Mouse (Mus musculus) limb, embryonic 14.5 days (tissue): ENCODE results near the gene Dennd5b. TPM values are rescaled to one million over a fixed set of nuclear protein-coding genes. Genes with fewer than 3 reads are reported as not detected.

Experiments
- ATAC-seq: fragments of 200-750 bp; cut with Nextera tagmentation; 2 replicates; pipeline ENCODE4 v1.8.0; 2017; ENCODE audit warnings: low read depth, moderate number of reproducible peaks, moderate TSS enrichment; ENCODE audit not compliant: low FRiP score
- DNase-seq: peaks from one replicate; pipeline ENCODE4 v3.0.0-alpha.2; 2015; ENCODE audit warnings: low spot score
- H3K27ac ChIP-seq: fragments of 300-500 bp; sonication (generic); replicated peaks from 2 replicates; pipeline ENCODE4 v1.5.1; 2014; ENCODE audit warnings: low read depth, mild to moderate bottlenecking, low read length, moderate library complexity, mixed read lengths
- H3K27me3 ChIP-seq: fragments of 300-500 bp; sonication (generic); 2 replicates; pipeline ENCODE4 v1.6.1; 2014; ENCODE audit warnings: low read length, mixed read lengths; ENCODE audit not compliant: control insufficient read depth, insufficient read depth
- H3K36me3 ChIP-seq: fragments of 300-500 bp; sonication (generic); 2 replicates; pipeline ENCODE4 v1.6.1; 2014; ENCODE audit warnings: mild to moderate bottlenecking, low read length, moderate library complexity, mixed read lengths; ENCODE audit not compliant: control insufficient read depth, insufficient read depth
- H3K4me1 ChIP-seq: fragments of 300-500 bp; sonication (generic); 2 replicates; pipeline ENCODE4 v1.6.1; 2014; ENCODE audit warnings: antibody characterized with exemption, low read length, mixed read lengths; ENCODE audit not compliant: control insufficient read depth, insufficient read depth
- H3K4me2 ChIP-seq: fragments of 300-500 bp; sonication (generic); replicated peaks from 2 replicates; pipeline ENCODE4 v1.6.1; 2014; ENCODE audit warnings: low read depth, mild to moderate bottlenecking, low read length, moderate library complexity; ENCODE audit not compliant: severe bottlenecking
- H3K4me3 ChIP-seq: fragments of 300-500 bp; sonication (generic); replicated peaks from 2 replicates; pipeline ENCODE4 v1.5.1; 2014; ENCODE audit warnings: low read length
- H3K9ac ChIP-seq: fragments of 300-500 bp; sonication (generic); 2 replicates; pipeline ENCODE4 v1.6.1; 2014; ENCODE audit warnings: mild to moderate bottlenecking, low read depth, low read length, moderate library complexity; ENCODE audit not compliant: severe bottlenecking
- H3K9me3 ChIP-seq: fragments of 300-500 bp; sonication (generic); 2 replicates; pipeline ENCODE4 v1.6.1; 2016; ENCODE audit warnings: low read length; ENCODE audit not compliant: control insufficient read depth
- POLR2A ChIP-seq: fragments of 200-500 bp; IDR thresholded peaks from 2 replicates; pipeline ENCODE4 v1.8.0; 2012; ENCODE audit warnings: inconsistent platforms, mild to moderate bottlenecking, moderate library complexity, borderline replicate concordance; ENCODE audit not compliant: insufficient read depth, insufficient read length; ENCODE audit errors: extremely low read depth
- WGBS: fragments of 180-500 bp; shearing (Covaris S2); extraction: QIAGEN DNeasy Blood & Tissue Kit; methylation state at CpG from one replicate; pipeline ENCODE4 v1.1.7; 2014; 5-methylcytosine and 5-hydroxymethylcytosine counted together
- polyA plus RNA-seq, 2 experiments: library from polyadenylated mRNA; depleted of rRNA in 1 of 2; stranded (reverse) in 1 of 2; unstranded in 1 of 2; fragments of >200 nt; fragmentation: Nextera tagmentation in 1 of 2; extraction: Ambion mirVana in 1 of 2; gene quantifications; 2 replicates each; pipeline versions ENCODE4 v1.2.1 to v1.2.3; 2012 to 2014

The Dennd5b gene
- polyA plus RNA-seq, 2 experiments, result 4.8 to 6.6 TPM

- H3K9me3 ChIP-seq, result no peaks in the 10 kb centered on the region
- no peaks in the 10 kb centered on the region for H3K4me1 ChIP-seq
- no peak for ATAC-seq
- WGBS, result 91% methylated on average over 4 of the region's 4 CpGs
- DNase-seq, result no peak
- H3K27me3 ChIP-seq, result no peaks in the 10 kb centered on the region
- H3K9ac ChIP-seq, result no peak overlapping the region
- no peak overlapping the region for H3K4me3 ChIP-seq
- H3K4me2 ChIP-seq, result no peak overlapping the region
- 0 out of 2 replicates have a peak, but pooled peaks cover 4% of the 10 kb centered on the region for H3K36me3 ChIP-seq
- H3K27ac ChIP-seq, result no peak overlapping the region
- TF ChIP-seq POLR2A, result no peak
These were observed 27.6 kb downstream of the Dennd5b start for GRCm38 (mm10) chr6:149073854-149074253.

- H3K9me3 ChIP-seq, result no peaks in the 10 kb centered on the region
- no peaks in the 10 kb centered on the region for H3K27me3 ChIP-seq
- 61% methylated on average over 3 of the region's 3 CpGs for WGBS
- no peak overlapping the region for H3K4me2 ChIP-seq
- peaks cover 10% of the 10 kb centered on the region; the same call in 1 of the 2 replicates for H3K36me3 ChIP-seq
- no peak overlapping the region for H3K4me3 ChIP-seq
- no peak for TF ChIP-seq POLR2A
- no peak for ATAC-seq
- no peak overlapping the region for H3K27ac ChIP-seq
- H3K9ac ChIP-seq, result no peak overlapping the region
- no peaks in the 10 kb centered on the region for H3K4me1 ChIP-seq
- peak; percentile 55 for DNase-seq
These were observed 28.6 kb downstream of the Dennd5b start for GRCm38 (mm10) chr6:149072873-149073272.

- Histone ChIP-seq H3K27ac (no peak overlapping the region), H3K4me3 (no peak overlapping the region), H3K9me3 (no peaks in the 10 kb centered on the region), H3K4me2 (no peak overlapping the region), H3K9ac (no peak overlapping the region), H3K36me3 (peaks cover 10% of the 10 kb centered on the region; the same call in 1 of the 2 replicates), H3K4me1 (no peaks in the 10 kb centered on the region), H3K27me3 (no peaks in the 10 kb centered on the region)
- ATAC-seq (no peak), DNase-seq (no peak)
- 91% methylated on average over 4 of the region's 4 CpGs for WGBS
- TF ChIP-seq POLR2A, result no peak
These were observed 30.8 kb downstream of the Dennd5b start for GRCm38 (mm10) chr6:149070592-149071124.

GRCm38 (mm10) chr6:149063382-149063781 lies 38.1 kb downstream of the Dennd5b start:
- no peak for TF ChIP-seq POLR2A
- DNase-seq (no peak), ATAC-seq (no peak)
- Histone ChIP-seq H3K27ac (no peak overlapping the region), H3K36me3 (peaks cover 4% of the 10 kb centered on the region; the same call in 1 of the 2 replicates), H3K4me3 (no peak overlapping the region), H3K9me3 (no peaks in the 10 kb centered on the region), H3K4me2 (no peak overlapping the region), H3K9ac (no peak overlapping the region), H3K4me1 (no peaks in the 10 kb centered on the region), H3K27me3 (no peaks in the 10 kb centered on the region)

GRCm38 (mm10) chr6:149060670-149061387 lies 40.7 kb downstream of the Dennd5b start:
- no peaks in the 10 kb centered on the region for H3K27me3 ChIP-seq
- H3K9me3 ChIP-seq, result no peaks in the 10 kb centered on the region
- ATAC-seq, result no peak
- no peak overlapping the region for H3K4me2 ChIP-seq
- H3K9ac ChIP-seq, result no peak overlapping the region
- TF ChIP-seq POLR2A, result no peak
- H3K27ac ChIP-seq, result no peak overlapping the region
- H3K4me3 ChIP-seq, result no peak overlapping the region
- WGBS, result 78% methylated on average over 5 of the region's 5 CpGs
- no peaks in the 10 kb centered on the region for H3K4me1 ChIP-seq
- no peak for DNase-seq
- no peaks in the 10 kb centered on the region for H3K36me3 ChIP-seq

GRCm38 (mm10) chr6:149057947-149058391 lies 43.5 kb downstream of the Dennd5b start:
- no peak overlapping the region for H3K9ac ChIP-seq
- no peak overlapping the region for H3K4me3 ChIP-seq
- no peak for TF ChIP-seq POLR2A
- H3K4me2 ChIP-seq, result no peak overlapping the region
- ATAC-seq (no peak), DNase-seq (no peak)
- no peaks in the 10 kb centered on the region for H3K36me3 ChIP-seq
- no peaks in the 10 kb centered on the region for H3K4me1 ChIP-seq
- no peaks in the 10 kb centered on the region for H3K27me3 ChIP-seq
- no peaks in the 10 kb centered on the region for H3K9me3 ChIP-seq
- WGBS, result 45% methylated on average over 3 of the region's 3 CpGs
- H3K27ac ChIP-seq, result no peak overlapping the region
